Mouse (Mus musculus) small intestine, adult 2 months (tissue): ENCODE measurements around the gene Myh14.
"Not testable (repeated sequence)": the region's sequence is repeated elsewhere in the genome, so short reads cannot be mapped to it uniquely, and the experiment has no call there.

ENCODE experiments used
- CTCF ChIP-seq: fragments of 200-500 bp; IDR thresholded peaks from 2 replicates; pipeline ENCODE4 v1.5.1; 2012; ENCODE audit warnings: low read depth, mild to moderate bottlenecking, control low read depth, inconsistent platforms, low read length, moderate library complexity, mixed read lengths; ENCODE audit not compliant: insufficient replicate concordance, insufficient read length; ENCODE audit errors: extremely low read depth
- POLR2A ChIP-seq: fragments of 200-500 bp; IDR thresholded peaks from 2 replicates; pipeline ENCODE4 v1.6.1; 2012; ENCODE audit warnings: low read depth, mild to moderate bottlenecking, control low read depth, inconsistent platforms, low read length, moderate library complexity

- not testable (repeated sequence) for TF ChIP-seq POLR2A, CTCF
These were observed 37.5 kb upstream of the Myh14 start for GRCm38 (mm10) chr7:44708093-44708492.
